Mouse (Mus musculus): ENCODE measurements around the gene Cacng8.

Cacng8 gene

GRCm38 (mm10) chr7:3390413-3391080 is at the start of gene Cacng8:
Cacng8 (plus strand) TSS chr7:3390683.
- no peak for DNase-seq (ENCODE audit: low read depth)

- no peak for DNase-seq (ENCODE audit: low read depth)
Measured at GRCm38 (mm10) chr7:3343861-3344260, 46.6 kb upstream of the Cacng8 start.

GRCm38 (mm10) chr7:3345301-3345700 is 45.2 kb upstream of the Cacng8 start:
- no peak for DNase-seq (ENCODE audit: low read depth)

- DNase-seq (ENCODE audit: low read depth) = no peak
Measured at GRCm38 (mm10) chr7:3347366-3348287, 42.9 kb upstream of the Cacng8 start.

GRCm38 (mm10) chr7:3348326-3348725 is 42.2 kb upstream of the Cacng8 start:
- DNase-seq (ENCODE audit: low read depth) = no peak

GRCm38 (mm10) chr7:3349775-3350174 is 40.7 kb upstream of the Cacng8 start:
- DNase-seq (ENCODE audit: low read depth) = no peak

- DNase-seq (ENCODE audit: low read depth) = no peak
Measured at GRCm38 (mm10) chr7:3351536-3351935, 38.9 kb upstream of the Cacng8 start.

GRCm38 (mm10) chr7:3354850-3355249 is 35.6 kb upstream of the Cacng8 start:
- no peak for DNase-seq (ENCODE audit: low read depth)

GRCm38 (mm10) chr7:3360678-3361077 is 29.8 kb upstream of the Cacng8 start:
- DNase-seq (ENCODE audit: low read depth) = no peak

GRCm38 (mm10) chr7:3365547-3366279 is 24.8 kb upstream of the Cacng8 start:
- no peak for DNase-seq (ENCODE audit: low read depth)

GRCm38 (mm10) chr7:3366705-3367516 is 23.6 kb upstream of the Cacng8 start:
- no peak for DNase-seq (ENCODE audit: low read depth)

GRCm38 (mm10) chr7:3367569-3367968 is 22.9 kb upstream of the Cacng8 start:
- DNase-seq (ENCODE audit: low read depth) = no peak

- DNase-seq (ENCODE audit: low read depth) = no peak
Measured at GRCm38 (mm10) chr7:3368311-3368710, 22.2 kb upstream of the Cacng8 start.

GRCm38 (mm10) chr7:3369189-3369588 is 21.3 kb upstream of the Cacng8 start:
- peak; percentile 86 for DNase-seq (ENCODE audit: low read depth)

- no peak for DNase-seq (ENCODE audit: low read depth)
Measured at GRCm38 (mm10) chr7:3370407-3370806, 20.1 kb upstream of the Cacng8 start.

GRCm38 (mm10) chr7:3372376-3372775 is 18.1 kb upstream of the Cacng8 start:
- peak; percentile 74 for DNase-seq (ENCODE audit: low read depth)

GRCm38 (mm10) chr7:3373754-3374153 is 16.7 kb upstream of the Cacng8 start:
- no peak for DNase-seq (ENCODE audit: low read depth)

- peak; percentile 93 for DNase-seq (ENCODE audit: low read depth)
Measured at GRCm38 (mm10) chr7:3376831-3377230, 13.7 kb upstream of the Cacng8 start.

- no peak for DNase-seq (ENCODE audit: low read depth)
Measured at GRCm38 (mm10) chr7:3382123-3382522, 8.4 kb upstream of the Cacng8 start.

- DNase-seq (ENCODE audit: low read depth) = no peak
Measured at GRCm38 (mm10) chr7:3384807-3385319, 5.6 kb upstream of the Cacng8 start.

- no peak for DNase-seq (ENCODE audit: low read depth)
Measured at GRCm38 (mm10) chr7:3386036-3386730, 4.3 kb upstream of the Cacng8 start.

Measured in 416B (cell line).